Mouse (Mus musculus) cerebellum, adult 9-10 months (tissue): ENCODE data around the gene Fxr2.
A peak's percentile ranks its signal among the peaks of the same experiment; 100 is the strongest.

Experiments used
- DNase-seq: peaks from one replicate; pipeline ENCODE4 v3.0.0; 2022

Gene Fxr2

DNA sequence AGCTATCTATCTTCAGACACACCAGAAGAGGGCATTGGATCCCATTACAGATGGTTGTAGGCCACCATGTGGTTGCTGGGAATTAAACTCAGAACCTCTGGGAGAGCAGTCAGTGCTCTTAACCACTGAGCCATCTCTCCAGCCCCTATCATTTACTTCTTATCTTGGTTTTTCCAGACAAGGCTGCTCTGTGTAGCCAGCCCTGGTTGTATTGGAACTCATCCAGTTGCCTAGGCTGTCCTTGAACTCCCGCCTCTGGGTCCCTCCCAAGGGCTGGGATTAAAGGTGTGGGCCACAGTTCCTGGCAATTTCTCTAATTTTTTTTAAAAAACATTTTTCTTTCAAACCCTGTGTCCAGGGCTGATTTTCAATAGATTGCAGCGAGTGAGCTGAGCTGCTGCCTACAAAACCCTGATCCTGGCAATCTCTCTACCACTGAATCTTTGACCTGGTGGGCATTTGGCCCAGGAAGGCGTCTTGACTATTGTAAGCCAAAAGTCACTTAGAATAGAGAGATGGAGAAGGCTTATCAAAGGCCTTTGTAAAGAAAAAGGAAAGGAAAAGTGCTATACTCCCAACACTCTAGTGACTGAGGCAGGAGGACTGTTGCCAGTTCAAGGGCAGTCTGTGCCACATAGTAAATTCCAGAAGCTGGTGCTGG lies 28.6 kb downstream of the Fxr2 start:
- DNase-seq, result peak; percentile 67

DNA sequence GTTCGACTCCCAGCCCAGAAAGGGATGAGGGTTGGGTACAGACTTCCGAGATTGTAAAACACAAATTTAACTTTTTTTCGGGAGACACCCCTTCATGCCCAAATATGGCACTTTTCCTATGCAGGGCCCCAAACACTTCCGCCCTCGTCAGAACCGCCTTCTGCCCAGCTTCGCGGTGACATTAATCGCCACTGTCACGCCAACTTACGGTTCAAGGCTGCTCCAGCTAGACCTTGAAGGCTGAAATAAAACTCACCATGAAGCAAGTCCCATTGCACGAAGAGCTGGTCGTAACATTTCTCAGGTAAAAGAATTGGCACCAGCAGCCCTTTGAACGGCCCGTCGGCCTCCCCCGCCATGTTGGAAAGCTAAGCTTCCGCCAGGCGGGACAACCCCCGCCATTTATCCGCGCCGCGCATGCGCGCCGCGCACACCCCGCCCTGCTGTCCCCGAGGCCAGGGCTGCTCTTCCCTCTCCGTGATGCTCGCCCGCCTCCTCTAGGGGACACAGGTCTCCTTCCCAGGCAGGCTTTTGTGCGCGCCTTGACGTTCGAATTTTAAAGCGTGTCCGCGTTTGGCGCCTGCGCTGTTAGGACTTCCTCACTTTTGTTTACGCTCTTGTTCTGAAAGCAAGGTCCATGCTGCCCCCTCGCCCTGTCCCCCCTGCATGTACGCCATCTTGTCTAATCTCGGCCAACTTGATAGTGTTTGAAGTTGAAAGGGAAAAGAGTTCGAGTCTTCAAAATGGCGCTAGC lies 29.6 kb downstream of the Fxr2 start, which contains the start of gene Mpdu1:
TSS of gene Mpdu1 (minus strand) at position 430 of the 754 bp plus-strand sequence.
- DNase-seq, result peak; percentile 96

DNA sequence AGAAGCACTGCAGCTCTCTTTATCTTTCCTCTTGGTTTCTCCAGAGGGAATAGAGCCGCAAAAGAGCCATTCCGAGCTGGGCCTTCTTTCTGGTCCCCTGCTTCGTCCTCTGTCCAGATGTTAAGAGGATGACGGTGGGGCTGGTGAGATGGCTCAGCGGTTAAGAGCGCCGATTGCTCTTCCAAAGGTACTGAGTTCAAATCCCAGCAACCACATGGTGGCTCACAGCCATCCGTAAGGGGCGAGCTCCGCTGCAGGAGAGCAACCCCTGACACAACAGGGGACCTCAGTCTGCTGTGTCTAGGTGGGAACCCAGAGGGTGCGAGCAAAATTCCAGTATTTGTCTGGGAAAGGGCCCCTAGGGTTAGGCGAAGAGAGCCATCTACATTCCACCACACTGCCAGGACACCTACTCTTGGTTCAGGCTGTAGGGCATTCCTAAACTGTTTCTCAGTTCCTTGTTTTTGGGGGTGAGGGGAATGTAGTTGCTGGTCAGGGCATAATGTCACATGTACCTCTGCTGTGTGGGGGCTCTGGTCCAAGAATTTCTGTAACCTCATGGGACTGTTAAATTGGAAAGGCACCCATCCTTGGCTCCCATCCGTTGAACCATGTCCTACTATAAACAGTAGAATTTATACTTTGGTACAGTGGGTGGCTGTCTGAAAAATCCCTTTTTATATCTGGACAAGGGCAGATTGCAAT lies 30.3 kb downstream of the Fxr2 start:
- DNase-seq, result no peak

DNA sequence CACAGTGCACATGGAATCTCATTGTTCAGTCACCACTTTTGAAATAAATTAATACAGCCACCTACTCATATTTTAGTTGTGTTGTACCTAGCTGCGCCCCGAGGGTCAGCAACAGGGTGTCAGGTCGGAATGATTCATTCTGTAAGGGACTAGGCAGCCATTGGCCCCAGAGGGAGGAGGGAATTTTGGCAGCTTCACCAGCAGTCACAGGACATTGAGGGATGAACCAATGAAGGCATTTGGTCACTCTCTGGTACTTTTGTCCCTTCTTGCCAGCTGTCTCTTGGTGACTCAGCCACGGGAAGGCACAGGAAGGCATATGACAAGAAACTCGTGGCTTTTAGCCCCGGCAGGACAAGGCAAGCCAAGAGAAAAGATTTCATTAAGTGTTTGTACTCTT lies 31.0 kb downstream of the Fxr2 start:
- DNase-seq, result peak; percentile 65

DNA sequence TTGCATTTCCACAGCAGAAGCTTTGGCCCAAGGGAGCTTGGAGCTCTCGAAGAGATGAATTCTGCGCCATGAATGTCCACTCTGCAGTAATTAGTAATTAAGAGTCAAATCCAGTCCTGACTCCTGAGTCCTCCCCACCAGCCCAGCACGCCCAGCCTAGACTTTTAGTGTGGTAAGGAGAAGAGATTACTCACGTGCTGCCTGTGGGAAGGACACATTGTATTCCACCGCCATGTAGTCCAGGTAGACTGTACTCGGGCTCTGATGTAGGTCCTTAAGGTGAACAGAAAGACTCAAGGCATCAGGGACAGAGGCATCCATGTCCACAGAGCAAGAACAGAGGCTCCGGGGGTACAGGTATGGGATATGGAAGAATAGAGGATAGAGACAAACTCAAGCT lies 32.1 kb downstream of the Fxr2 start:
- peak; percentile 47 for DNase-seq

DNA sequence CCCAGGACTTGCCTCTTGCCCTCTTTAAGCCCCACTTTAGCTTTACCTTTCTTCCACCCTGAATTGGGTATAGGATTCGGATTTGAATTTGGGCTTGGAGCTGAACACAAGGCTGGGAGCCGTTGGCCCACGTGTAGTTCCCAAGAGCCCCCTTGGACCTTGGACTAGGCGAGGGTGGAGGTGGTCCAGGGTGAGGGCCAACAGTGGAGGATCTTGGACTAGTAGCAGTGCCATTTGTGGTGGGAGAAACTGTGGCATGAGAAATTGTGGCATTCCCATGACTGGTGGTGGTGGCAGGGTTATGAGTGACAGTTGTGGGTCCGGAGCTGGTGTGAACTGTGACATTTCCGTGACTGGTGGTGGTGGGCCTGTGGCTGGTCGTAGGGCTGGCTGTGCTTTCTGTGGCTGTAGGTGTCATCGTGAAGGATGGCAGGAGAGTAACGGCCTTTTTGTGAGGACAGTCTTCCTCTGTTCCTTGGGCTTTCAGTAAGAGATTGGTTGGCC lies 32.7 kb downstream of the Fxr2 start:
- DNase-seq, result peak; percentile 34

DNA sequence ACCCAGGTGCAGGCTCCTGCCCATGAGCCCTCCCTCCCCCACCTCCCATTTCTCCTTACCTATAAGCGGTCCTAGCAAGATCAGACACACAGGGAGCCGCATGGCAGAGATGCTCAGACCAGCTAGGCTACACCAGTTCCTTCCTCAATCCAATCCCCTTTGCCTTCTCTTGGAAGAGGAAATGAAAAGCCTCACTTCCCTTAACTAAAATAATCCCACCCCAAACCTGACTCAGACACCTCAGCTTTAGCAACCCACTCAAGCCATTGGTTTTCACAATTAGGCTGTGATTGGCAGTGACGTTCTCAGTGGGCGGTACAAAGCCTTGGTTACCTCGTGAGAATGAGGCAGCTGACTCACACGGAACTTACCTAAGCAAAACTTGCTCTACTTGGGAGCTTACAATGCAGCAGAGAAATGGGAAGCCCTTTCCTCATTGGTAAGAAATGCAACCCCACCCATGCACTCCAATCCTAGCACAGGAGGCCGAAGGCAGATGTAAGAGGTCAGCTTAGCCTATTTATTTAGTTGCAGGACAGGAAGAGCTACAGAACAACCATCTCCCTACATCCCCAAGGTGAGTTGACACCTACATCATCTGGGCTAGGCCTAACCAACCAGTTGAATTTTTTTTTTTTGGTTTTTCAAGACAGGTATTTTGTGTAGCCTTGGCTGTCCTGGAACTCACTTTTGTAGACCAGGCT lies 33.3 kb downstream of the Fxr2 start, which contains the start of gene Cd68:
TSS of gene Cd68 (minus strand) at position 193 of the 704 bp plus-strand sequence.
- peak; percentile 37 for DNase-seq

DNA sequence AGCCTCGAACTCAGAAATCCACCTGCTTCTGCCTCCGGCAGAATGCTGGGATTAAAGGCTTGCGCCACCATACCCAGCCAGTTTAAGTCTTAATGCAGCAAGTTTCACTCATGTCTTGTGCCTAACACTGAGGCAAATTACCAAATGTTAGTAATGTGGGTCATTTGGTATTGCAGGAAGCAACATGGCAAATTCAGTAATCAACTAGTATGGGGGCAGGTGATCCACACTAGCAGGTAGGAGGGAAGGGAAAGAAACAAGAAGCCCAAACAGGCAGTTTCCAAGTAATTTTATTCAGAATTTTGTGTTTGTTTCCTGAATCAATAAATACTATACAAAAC lies 33.8 kb downstream of the Fxr2 start:
- DNase-seq, result peak; percentile 19

DNA sequence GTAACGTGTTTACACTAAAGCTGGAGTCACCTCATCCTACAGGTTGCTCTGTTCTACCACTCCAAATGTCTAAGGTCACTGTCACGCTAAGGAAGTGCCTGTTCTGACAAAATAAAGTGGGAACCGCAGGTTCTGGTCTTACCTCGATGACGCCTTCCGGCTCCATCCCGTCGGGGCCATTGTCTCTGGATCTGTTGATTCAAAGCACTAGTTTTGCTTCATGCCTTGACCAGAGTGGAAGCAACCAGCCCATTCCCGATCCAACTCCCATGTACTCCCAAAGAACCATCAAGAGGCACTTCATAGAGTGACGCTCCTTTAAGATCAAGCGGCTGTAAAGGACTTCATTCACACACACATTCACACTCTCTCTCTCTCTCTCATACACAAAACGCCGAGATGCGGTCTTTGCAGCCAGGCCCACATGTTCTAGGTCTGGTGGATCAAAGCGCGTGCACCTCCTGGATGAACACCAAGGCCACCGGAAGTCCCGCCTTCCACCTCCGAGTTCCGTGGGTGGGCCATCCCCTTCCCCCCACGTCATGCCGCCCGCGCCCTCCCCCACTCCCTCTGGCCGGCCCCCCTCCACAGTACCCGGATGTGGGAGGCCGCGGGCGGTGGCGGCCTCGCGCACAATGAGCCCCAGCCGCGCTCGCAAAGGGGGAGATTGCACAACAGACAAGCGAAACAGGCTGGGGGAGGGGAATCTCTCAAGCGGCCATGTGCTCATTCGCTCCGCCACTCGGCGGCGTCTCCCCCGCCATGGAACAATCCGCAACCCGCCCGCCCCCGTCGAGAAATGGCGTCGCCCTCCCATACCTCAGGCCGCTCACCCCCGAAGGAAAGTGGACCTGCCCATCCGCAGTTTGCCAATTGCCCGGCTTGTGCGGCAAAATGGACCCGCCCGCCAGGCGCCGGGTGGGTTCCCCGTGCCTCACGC lies 38.3 kb downstream of the Fxr2 start:
- DNase-seq, result peak; percentile 96

DNA sequence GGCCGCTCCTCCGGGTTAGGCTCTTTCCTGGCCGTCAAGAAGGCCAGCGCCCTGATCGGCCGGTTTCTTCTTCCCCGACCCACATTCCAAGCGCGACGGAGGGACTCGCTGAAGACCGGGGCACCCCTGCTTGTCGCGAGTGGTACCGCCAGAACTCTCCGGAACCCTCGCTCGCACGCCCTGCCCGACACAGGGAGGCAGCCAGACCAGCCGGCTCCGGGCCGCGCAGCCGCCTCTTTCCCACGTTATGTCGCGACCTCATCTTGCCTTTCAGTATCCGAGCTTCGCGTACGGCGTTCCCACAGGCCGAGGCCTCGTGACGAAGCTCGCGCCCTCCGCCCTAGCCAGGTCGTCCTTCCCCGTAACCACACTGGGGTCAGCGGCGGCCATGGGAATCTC lies 38.9 kb downstream of the Fxr2 start:
- no peak for DNase-seq

DNA sequence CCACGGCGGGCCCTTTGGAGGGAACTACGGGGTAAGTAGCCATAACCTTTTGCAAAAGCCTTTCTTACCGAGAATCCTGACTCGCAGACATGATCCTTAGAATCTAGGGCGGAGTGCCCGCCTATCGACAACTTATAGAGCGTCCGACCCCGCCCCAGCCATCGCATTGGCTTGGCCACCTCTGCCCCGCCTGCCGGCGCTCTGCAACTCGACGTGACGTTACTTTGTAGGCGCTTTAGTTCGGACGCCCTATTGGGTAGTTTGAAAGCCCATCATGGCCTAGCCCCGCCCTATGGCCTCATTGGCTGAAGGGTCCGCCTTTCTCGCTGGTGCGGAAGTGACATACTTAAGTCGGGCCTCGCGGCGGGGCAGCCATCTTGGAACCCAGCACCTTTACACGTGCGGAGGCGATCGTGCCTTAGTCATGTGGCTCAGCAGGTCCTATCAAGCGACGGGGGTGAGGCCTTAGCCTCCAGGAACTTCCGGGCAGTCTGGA lies 39.5 kb downstream of the Fxr2 start, which contains the start of gene Eif4a1:
TSS of gene Eif4a1 (minus strand) at position 213 of the 496 bp plus-strand sequence.
- DNase-seq, result peak; percentile 100

DNA sequence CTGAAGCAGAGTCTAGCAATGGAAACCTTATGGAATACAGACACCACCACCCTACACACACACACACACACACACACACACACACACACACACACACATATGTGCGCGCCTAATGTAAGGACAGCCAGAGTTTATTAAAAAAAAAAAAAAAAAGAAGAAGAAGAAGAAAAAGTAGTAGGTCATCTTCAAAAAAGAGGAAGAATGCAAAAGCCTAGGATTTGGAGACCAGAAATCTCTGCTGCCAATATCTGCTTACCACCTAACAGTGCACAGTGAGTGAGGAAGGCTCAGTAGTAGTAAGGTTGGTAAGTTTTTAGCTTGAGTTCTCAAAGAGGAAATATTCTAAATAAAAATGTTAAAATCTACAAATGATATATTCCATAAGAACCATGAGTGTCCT lies 46.4 kb downstream of the Fxr2 start:
- no peak for DNase-seq

DNA sequence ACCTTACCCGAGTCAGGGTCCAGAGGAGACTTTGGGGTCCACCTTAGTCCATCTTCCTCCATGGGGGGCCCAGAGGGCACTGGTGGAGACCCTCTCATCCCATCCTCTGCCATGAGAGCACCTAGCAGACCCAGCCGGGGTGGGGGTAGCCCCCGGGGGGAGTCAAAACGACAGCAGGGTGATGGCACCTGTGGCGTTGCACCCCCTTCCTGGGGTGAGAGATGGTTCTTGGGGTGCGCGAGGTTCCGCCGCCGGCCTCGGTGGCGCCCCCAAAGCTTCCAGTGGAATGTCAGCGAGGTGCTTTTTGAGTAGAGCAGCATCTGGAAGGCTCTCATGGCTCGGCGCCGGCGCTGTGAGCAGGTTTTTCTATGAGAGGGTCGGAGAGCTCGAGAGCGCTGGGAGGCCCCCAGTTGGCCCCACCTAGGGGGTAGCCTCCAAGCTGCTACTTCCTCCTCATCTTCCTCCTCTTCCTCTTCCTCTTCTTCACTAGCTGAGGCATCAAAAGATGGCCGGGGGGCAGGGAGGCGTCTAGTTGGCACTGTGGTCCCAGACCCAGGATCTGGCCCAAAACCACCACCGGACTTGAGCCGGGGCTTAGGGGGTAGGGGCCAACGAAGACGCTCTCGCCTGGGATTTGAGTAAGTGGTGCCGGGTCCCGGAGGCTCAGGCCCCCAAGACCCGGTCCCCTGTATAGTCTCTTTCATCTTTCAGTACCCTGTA lies 47.5 kb downstream of the Fxr2 start:
- no peak for DNase-seq

DNA sequence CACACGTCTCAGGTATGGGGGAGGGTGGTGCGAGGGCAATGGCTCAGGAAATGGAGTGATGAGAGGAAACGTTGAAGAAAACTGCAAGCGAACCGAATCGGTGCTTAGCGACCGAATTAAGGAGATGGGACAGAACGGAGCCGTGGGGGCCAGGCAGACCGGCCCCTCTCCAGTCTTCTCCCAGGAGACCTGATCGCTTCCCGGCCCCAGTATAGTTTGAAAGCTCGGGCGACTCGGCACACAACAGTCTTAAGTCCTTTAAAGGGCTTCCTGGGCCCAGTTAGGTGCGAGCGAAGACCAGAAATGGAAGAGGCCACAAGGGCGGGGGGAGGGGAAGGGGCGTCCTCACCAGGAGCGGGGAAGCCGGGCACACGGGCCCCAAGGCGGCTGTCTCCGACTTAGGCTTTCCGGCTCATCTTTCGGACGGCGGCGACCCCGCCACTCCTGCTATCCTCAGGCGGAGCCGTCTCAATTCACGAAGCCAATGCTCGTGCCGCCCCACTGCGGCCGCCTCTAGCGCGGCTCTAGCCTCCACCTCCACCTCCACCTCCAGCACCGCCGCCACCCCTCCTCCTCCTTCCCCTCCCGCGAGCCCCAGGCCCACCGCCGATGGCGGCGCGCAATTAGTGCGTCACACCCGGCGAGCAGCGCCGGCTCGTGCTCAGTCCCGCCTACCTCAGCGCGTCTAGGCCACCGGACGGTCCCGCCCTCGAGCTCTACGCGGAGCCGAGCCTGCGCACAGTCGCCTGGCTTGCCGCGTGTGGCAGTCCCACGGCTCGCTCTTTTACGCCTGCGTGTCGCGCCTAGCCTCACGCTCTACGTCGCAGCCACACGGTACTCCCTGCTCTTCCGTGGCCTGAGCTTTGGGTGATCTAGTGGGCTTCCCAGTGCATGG lies 48.8 kb downstream of the Fxr2 start, which contains the start of gene Senp3:
TSS of gene Senp3 (minus strand) at position 771 of the 895 bp plus-strand sequence.
- DNase-seq, result peak; percentile 94

DNA sequence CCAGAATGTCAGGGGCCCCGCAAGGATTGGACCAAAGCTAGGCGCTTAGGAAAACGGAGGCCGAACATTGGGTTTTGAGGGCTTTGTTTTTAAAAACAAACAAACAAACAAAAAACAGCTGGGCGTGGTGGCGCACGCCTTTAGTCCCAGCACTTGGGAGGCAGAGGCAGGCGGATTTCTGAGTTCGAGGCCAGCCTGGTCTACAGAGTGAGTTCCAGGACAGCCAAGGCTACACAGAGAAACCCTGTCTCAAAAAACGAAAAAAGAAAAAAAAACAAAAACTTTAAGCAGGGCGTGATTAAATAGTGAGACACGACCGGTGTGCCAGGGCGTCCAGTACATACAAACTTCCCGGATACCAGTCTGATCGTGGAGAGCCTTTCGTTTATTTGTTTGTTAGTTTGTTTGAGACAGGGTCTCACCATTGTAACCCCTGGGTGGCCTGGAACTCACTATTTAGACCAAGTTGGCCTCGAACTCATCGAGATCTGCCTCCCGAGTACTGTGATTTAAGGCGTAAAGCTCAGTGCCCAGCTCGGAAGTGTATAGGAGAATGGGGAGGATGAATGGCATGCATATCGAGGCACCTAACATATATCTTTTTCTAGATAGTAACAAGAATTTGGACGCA lies 49.5 kb downstream of the Fxr2 start:
- DNase-seq, result no peak

DNA sequence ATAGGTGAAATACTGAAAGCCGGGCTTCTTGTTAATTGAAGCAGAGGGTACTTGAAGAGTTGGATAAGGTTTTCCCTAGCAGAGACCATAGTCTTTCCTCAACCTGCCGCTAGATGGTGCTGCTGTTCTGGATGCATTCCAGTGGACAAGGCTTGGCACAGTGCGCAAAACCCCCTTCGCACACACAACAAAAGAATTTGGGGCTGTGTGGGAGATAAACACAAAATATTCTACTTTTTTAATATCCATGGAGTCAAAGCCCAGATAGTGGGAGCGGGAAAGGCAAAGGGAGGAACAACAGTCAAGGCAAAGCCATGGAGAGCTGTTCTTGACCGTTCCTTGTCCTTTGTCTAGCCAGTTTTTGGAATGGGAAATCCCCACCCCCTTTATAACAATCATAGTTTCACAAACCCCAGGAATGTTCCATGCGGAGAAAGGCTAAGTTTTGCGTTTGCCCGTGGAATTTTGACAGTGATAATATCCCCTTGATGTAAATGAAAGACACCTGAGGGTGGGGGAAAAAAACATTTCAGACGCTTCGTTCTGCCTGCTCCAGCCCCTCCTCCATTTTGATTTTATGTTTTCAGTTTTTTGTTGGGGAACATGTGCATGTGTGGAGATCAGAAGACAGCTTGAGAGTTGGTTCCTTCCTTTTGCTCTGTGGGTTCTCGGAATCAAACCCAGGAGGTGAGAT lies 50.2 kb downstream of the Fxr2 start:
- peak; percentile 91 for DNase-seq

DNA sequence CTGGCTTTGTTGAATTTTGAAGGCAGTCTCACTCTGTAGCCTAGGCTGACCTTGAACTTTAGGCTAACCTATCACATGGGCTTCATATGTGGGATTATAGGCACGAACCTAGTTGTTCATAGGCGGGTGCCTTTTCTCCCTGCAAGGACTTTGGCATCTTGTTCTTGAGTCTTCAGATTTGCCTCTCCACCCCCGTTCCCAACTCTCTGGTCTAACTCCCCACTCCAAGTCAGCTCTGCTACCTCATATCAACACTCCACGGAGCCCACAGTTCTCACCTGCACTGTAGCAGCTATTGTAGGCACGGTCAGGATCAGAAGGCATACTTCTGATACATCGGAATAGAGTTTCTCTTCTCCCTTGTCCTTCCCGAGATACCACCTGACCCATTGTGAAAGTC lies 50.8 kb downstream of the Fxr2 start:
- DNase-seq, result no peak

DNA sequence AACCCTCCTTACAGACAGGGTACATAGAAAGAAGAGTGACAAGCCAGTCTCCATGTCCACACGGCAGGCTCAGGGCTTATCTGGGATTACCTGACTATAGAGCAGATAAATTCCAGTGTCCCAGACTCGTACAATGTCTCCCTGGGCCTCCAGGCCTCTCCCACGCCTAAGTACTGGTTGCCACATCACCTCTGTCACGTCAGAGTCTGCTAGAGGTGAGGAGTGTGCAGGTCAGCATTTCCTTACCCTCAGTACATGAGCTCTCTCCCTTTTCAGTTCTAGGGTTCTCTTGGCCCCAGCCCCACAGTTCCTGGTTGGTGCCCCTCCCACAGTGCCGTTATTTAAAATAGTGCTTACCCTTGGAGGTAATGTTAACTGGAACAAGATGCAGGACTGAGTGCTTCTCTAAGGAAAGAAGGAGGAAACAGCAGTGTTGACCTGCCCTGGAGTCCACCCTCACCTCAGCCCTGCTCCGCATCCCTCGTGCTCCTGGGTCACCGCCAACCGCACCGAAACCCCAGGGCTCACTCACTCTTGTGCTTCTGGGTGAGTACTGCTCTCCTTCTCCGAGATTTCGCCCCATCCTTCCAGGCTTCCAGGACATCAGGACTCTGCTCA lies 51.4 kb downstream of the Fxr2 start:
- DNase-seq, result no peak
